Mouse (Mus musculus) forebrain, embryonic 14.5 days (tissue): ENCODE results near the gene Hist2h4. TPM values are rescaled to one million over a fixed set of nuclear protein-coding genes. Genes with fewer than 3 reads are reported as not detected.
"Not testable (repeated sequence)": the region's sequence is repeated elsewhere in the genome, so short reads cannot be mapped to it uniquely, and the experiment has no call there.

ENCODE experiments used
- ATAC-seq: fragments of 200-750 bp; cut with Nextera tagmentation; 2 replicates; pipeline ENCODE4 v1.8.0; 2017; ENCODE audit warnings: mild to moderate bottlenecking, moderate library complexity
- DNase-seq: peaks from one replicate; pipeline ENCODE4 v3.0.0-alpha.2; 2015; ENCODE audit warnings: low spot score
- H3K27ac ChIP-seq: fragments of 300-500 bp; sonication (generic); 2 replicates; pipeline ENCODE4 v1.5.1; 2014; ENCODE audit warnings: low read depth, mild to moderate bottlenecking, control low read depth, low read length, moderate library complexity
- H3K27me3 ChIP-seq: fragments of 300-500 bp; sonication (generic); replicated peaks from 2 replicates; pipeline ENCODE4 v1.6.1; 2014; ENCODE audit warnings: low read length, control low read depth, mixed read lengths; ENCODE audit not compliant: control insufficient read depth, insufficient read depth
- H3K36me3 ChIP-seq: fragments of 300-500 bp; sonication (generic); 2 replicates; pipeline ENCODE4 v1.6.1; 2014; ENCODE audit warnings: low read length, control low read depth; ENCODE audit not compliant: control insufficient read depth, insufficient read depth
- H3K4me1 ChIP-seq: fragments of 300-500 bp; sonication (generic); 2 replicates; pipeline ENCODE4 v1.6.1; 2014; ENCODE audit warnings: antibody characterized with exemption, low read length, control low read depth; ENCODE audit not compliant: control insufficient read depth, insufficient read depth
- H3K4me2 ChIP-seq: fragments of 300-500 bp; sonication (generic); 2 replicates; pipeline ENCODE4 v1.6.1; 2014; ENCODE audit warnings: mild to moderate bottlenecking, control low read depth, low read length
- H3K4me3 ChIP-seq: fragments of 300-500 bp; sonication (generic); 2 replicates; pipeline ENCODE4 v1.5.1; 2014; ENCODE audit warnings: low read depth, low read length, control low read depth
- H3K9ac ChIP-seq: fragments of 300-500 bp; sonication (generic); 2 replicates; pipeline ENCODE4 v1.6.1; 2014; ENCODE audit warnings: mild to moderate bottlenecking, low read length, control low read depth, moderate library complexity
- H3K9me3 ChIP-seq: fragments of 300-500 bp; sonication (generic); replicated peaks from 2 replicates; pipeline ENCODE4 v1.6.1; 2016; ENCODE audit warnings: low read length, control low read depth, mixed read lengths; ENCODE audit not compliant: control insufficient read depth
- WGBS: fragments of 180-500 bp; shearing (Covaris S2); extraction: QIAGEN DNeasy Blood & Tissue Kit; methylation state at CpG from one replicate; pipeline ENCODE4 v1.1.7; 2014; 5-methylcytosine and 5-hydroxymethylcytosine counted together
- polyA plus RNA-seq: library from polyadenylated mRNA; unstranded; fragments of >200 nt; fragmentation: Nextera tagmentation; extraction: Ambion mirVana; gene quantifications from 2 replicates; pipeline ENCODE4 v1.2.1, GENCODE M21; 2014

The Hist2h4 gene
- polyA plus RNA-seq, 1 experiment from 2014 or later: 8.1 TPM

- H3K27me3 ChIP-seq: no peaks in the 10 kb centered on the region
- ATAC-seq (no peak), DNase-seq (no peak)
- H3K4me2 ChIP-seq: no peak overlapping the region
- H3K9me3 ChIP-seq: no peaks in the 10 kb centered on the region
- H3K27ac ChIP-seq: no peak overlapping the region
- H3K9ac ChIP-seq: no peak overlapping the region
- H3K4me3 ChIP-seq: no peak overlapping the region
- peaks cover 4% of the 10 kb centered on the region; the same call in 1 of the 2 replicates for H3K4me1 ChIP-seq
- H3K36me3 ChIP-seq: no peaks in the 10 kb centered on the region
- WGBS: 91% methylated on average over 3 of the region's 3 CpGs
Measured at GRCm38 (mm10) chr3:96251787-96252186, 11.3 kb downstream of the Hist2h4 start.

GRCm38 (mm10) chr3:96250890-96251289 lies 12.2 kb downstream of the Hist2h4 start:
- DNase-seq (no peak), ATAC-seq (no peak)
- H3K4me3 ChIP-seq: no peak overlapping the region
- 69% methylated on average over 3 of the region's 3 CpGs for WGBS
- no peak overlapping the region for H3K4me2 ChIP-seq
- H3K9ac ChIP-seq: no peak overlapping the region
- no peaks in the 10 kb centered on the region for H3K27me3 ChIP-seq
- no peaks in the 10 kb centered on the region for H3K9me3 ChIP-seq
- H3K4me1 ChIP-seq: peaks cover 4% of the 10 kb centered on the region; the same call in 1 of the 2 replicates
- no peak overlapping the region for H3K27ac ChIP-seq
- H3K36me3 ChIP-seq: no peaks in the 10 kb centered on the region

GRCm38 (mm10) chr3:96249034-96249345 lies 14.1 kb downstream of the Hist2h4 start:
- 52% methylated on average over 4 of the region's 4 CpGs for WGBS
- ATAC-seq: no peak
- H3K4me2 ChIP-seq: peak overlapping the region; percentile 40; the same call in 1 of the 2 replicates

GRCm38 (mm10) chr3:96248141-96249033 lies 14.7 kb downstream of the Hist2h4 start:
- H3K36me3 ChIP-seq: no peaks in the 10 kb centered on the region
- ATAC-seq (no peak), DNase-seq (no peak)
- peaks cover 14% of the 10 kb centered on the region; the same call in 1 of the 2 replicates for H3K4me1 ChIP-seq
- 54% methylated on average over 6 of the region's 6 CpGs for WGBS
- H3K27me3 ChIP-seq: no peaks in the 10 kb centered on the region
- peak overlapping the region; percentile 34 for H3K4me3 ChIP-seq
- no peaks in the 10 kb centered on the region for H3K9me3 ChIP-seq
- H3K27ac ChIP-seq: no peak overlapping the region
- H3K4me2 ChIP-seq: peak overlapping the region; percentile 40
- peak overlapping the region; percentile 67 for H3K9ac ChIP-seq

More at GRCm38 (mm10) chr3:96249034-96249345, 14.1 kb downstream of the Hist2h4 start:
- DNase-seq: no peak
- no peak overlapping the region for H3K27ac ChIP-seq
- no peaks in the 10 kb centered on the region for H3K9me3 ChIP-seq
- no peak overlapping the region for H3K4me3 ChIP-seq
- H3K36me3 ChIP-seq: no peaks in the 10 kb centered on the region
- peaks cover 11% of the 10 kb centered on the region; the same call in 1 of the 2 replicates for H3K4me1 ChIP-seq
- no peak overlapping the region for H3K9ac ChIP-seq
- no peaks in the 10 kb centered on the region for H3K27me3 ChIP-seq

- peak overlapping the region; percentile 34 for H3K4me3 ChIP-seq
- H3K4me2 ChIP-seq: peak overlapping the region; percentile 40
- 2% methylated on average over 11 of the region's 11 CpGs for WGBS
- H3K4me1 ChIP-seq: peaks cover 14% of the 10 kb centered on the region; the same call in 1 of the 2 replicates
- peak overlapping the region; percentile 67 for H3K9ac ChIP-seq
- ATAC-seq (no peak), DNase-seq (no peak)
- H3K9me3 ChIP-seq: no peaks in the 10 kb centered on the region
- no peaks in the 10 kb centered on the region for H3K27me3 ChIP-seq
- H3K27ac ChIP-seq: 0 out of 2 replicates have a peak overlapping the region, but pooled peaks have one; percentile 44
- no peaks in the 10 kb centered on the region for H3K36me3 ChIP-seq
Measured at GRCm38 (mm10) chr3:96247356-96248140, 15.6 kb downstream of the Hist2h4 start.

- Histone ChIP-seq H3K4me3 (peak within 1 kb of the TSS; percentile 34), H3K27ac (peak within 1 kb of the TSS; percentile 58; the same call in 1 of the 2 replicates), H3K9ac (peak within 1 kb of the TSS; percentile 67), H3K4me1 (peaks cover 14% of the 10 kb centered on the region; the same call in 1 of the 2 replicates), H3K4me2 (peak within 1 kb of the TSS; percentile 40)
- not testable (repeated sequence) for H3K36me3 ChIP-seq, DNase-seq, H3K27me3 ChIP-seq, H3K9me3 ChIP-seq
- ATAC-seq: peak; percentile 88
- 0% methylated on average over 5 of the region's 47 CpGs for WGBS
Measured at GRCm38 (mm10) chr3:96246427-96246856, 16.7 kb downstream of the Hist2h4 start, which contains the start of gene Hist2h3c1. TSS of gene Hist2h3c1 (plus strand) at chr3:96246685.

- H3K27me3 ChIP-seq, H3K9ac ChIP-seq, ATAC-seq, DNase-seq, H3K36me3 ChIP-seq, H3K9me3 ChIP-seq: not testable (repeated sequence)
- H3K4me3 ChIP-seq: peak overlapping the region; percentile 22; the same call in 1 of the 2 replicates
- H3K4me2 ChIP-seq: peak overlapping the region; percentile 40
- WGBS: 1% methylated on average over 10 of the region's 21 CpGs
- peaks cover 14% of the 10 kb centered on the region; the same call in 1 of the 2 replicates for H3K4me1 ChIP-seq
- H3K27ac ChIP-seq: peak overlapping the region; percentile 58; the same call in 1 of the 2 replicates
Measured at GRCm38 (mm10) chr3:96246018-96246417, 17.1 kb downstream of the Hist2h4 start.

GRCm38 (mm10) chr3:96245003-96245886 lies 17.9 kb downstream of the Hist2h4 start, which contains the start of gene Hist2h2aa1:
TSS of gene Hist2h2aa1 (plus strand) at chr3:96245497.
- H3K4me1 ChIP-seq: peaks cover 17% of the 10 kb centered on the region; the same call in 1 of the 2 replicates
- H3K9me3 ChIP-seq, H3K36me3 ChIP-seq, H3K27me3 ChIP-seq: not testable (repeated sequence)
- 0% methylated on average over 29 of the region's 88 CpGs for WGBS
- ATAC-seq: peak; percentile 90
- peak within 1 kb of the TSS; percentile 43 for H3K4me3 ChIP-seq
- peak; percentile 68 for DNase-seq
- peak within 1 kb of the TSS; percentile 79 for H3K9ac ChIP-seq
- peak within 1 kb of the TSS; percentile 69 for H3K4me2 ChIP-seq
- peak within 1 kb of the TSS; percentile 94 for H3K27ac ChIP-seq
